Mouse (Mus musculus): ENCODE results near the gene Gucd1.

The Gucd1 gene

GRCm38 (mm10) chr10:75438132-75438810, 79.5 kb downstream of the Gucd1 start:
- DNase-seq (ENCODE audit: low spot score in 2 of 2): no peak

GRCm38 (mm10) chr10:75437284-75437683, 80.5 kb downstream of the Gucd1 start:
- no peak for DNase-seq (ENCODE audit: low spot score in 2 of 2)

GRCm38 (mm10) chr10:75436604-75437217, 81.1 kb downstream of the Gucd1 start:
- DNase-seq (ENCODE audit: low spot score in 2 of 2): peak; percentile 73 to 80

GRCm38 (mm10) chr10:75430633-75431032, 87.1 kb downstream of the Gucd1 start:
- DNase-seq (ENCODE audit: low spot score in 2 of 2): peak; percentile 51 to 54

GRCm38 (mm10) chr10:75430147-75430537, 87.6 kb downstream of the Gucd1 start:
- no peak for DNase-seq (ENCODE audit: low spot score in 2 of 2)

GRCm38 (mm10) chr10:75429522-75430146, 88.1 kb downstream of the Gucd1 start:
- DNase-seq (ENCODE audit: low spot score in 2 of 2): peak; percentile 72 to 80

- no peak for DNase-seq (ENCODE audit: low spot score in 2 of 2)
Measured at GRCm38 (mm10) chr10:75429004-75429380, 88.8 kb downstream of the Gucd1 start.

GRCm38 (mm10) chr10:75428049-75429003, 89.4 kb downstream of the Gucd1 start:
- no peak for DNase-seq (ENCODE audit: low spot score in 2 of 2)

- no peak for DNase-seq (ENCODE audit: low spot score in 2 of 2)
Measured at GRCm38 (mm10) chr10:75424498-75424901, 93.3 kb downstream of the Gucd1 start.

GRCm38 (mm10) chr10:75418747-75419146, 99.0 kb downstream of the Gucd1 start:
- no peak for DNase-seq (ENCODE audit: low spot score in 2 of 2)

GRCm38 (mm10) chr10:75417363-75418042, 100.3 kb downstream of the Gucd1 start:
- no peak for DNase-seq (ENCODE audit: low spot score in 2 of 2)

GRCm38 (mm10) chr10:75414925-75415324, 102.8 kb downstream of the Gucd1 start:
- no peak for DNase-seq (ENCODE audit: low spot score in 2 of 2)

GRCm38 (mm10) chr10:75412114-75413103, 105.4 kb downstream of the Gucd1 start:
- DNase-seq (ENCODE audit: low spot score in 2 of 2): no peak

GRCm38 (mm10) chr10:75411343-75412113, 106.2 kb downstream of the Gucd1 start:
- peak; percentile 49 to 50 for DNase-seq (ENCODE audit: low spot score in 2 of 2)

GRCm38 (mm10) chr10:75407741-75408140, 110.0 kb downstream of the Gucd1 start:
- no peak for DNase-seq (ENCODE audit: low spot score in 2 of 2)

- no peak for DNase-seq (ENCODE audit: low spot score in 2 of 2)
Measured at GRCm38 (mm10) chr10:75406755-75407154, 111.0 kb downstream of the Gucd1 start.

- no peak for DNase-seq (ENCODE audit: low spot score in 2 of 2)
Measured at GRCm38 (mm10) chr10:75405916-75406315, 111.9 kb downstream of the Gucd1 start.

GRCm38 (mm10) chr10:75400958-75401357, 116.8 kb downstream of the Gucd1 start, which contains the start of gene Upb1:
Gene Upb1, plus strand, starts transcription at chr10:75401115.
- DNase-seq (ENCODE audit: low spot score in 2 of 2): no peak

GRCm38 (mm10) chr10:75396966-75397365, 120.8 kb downstream of the Gucd1 start:
- DNase-seq (ENCODE audit: low spot score in 2 of 2): no peak
